Mouse (Mus musculus): Measurements from ENCODE around the gene Atxn10. TPM values are rescaled to one million over a fixed set of nuclear protein-coding genes. Genes with fewer than 3 reads are reported as not detected.

Gene Atxn10
- total RNA-seq, 2 experiments from 2014 or later: 104 to 114 TPM

Other genes starting within 250 kb of the Atxn10 start
- gene Smc1b, start 204.3 kb upstream of the Atxn10 start, total RNA-seq (2021): under 1 TPM in 1 of 2 experiments, not detected in 1; 0.07 TPM
- gene Ribc2, start 204.2 kb upstream of the Atxn10 start, total RNA-seq (2021): not detected
- 10 to 100 TPM; 76.2 to 79.6 TPM for gene Fbln1, start 130.3 kb upstream of the Atxn10 start, total RNA-seq (2021)
- gene 7530416G11Rik, start 167.0 kb downstream of the Atxn10 start, total RNA-seq (2021): not detected
- under 1 TPM; 0.22 to 0.25 TPM for gene Wnt7b, start 246.2 kb downstream of the Atxn10 start, total RNA-seq (2021)

All from heart, postnatal 10 days (tissue).